Mouse (Mus musculus) kidney, adult 2 months (tissue): ENCODE data around the gene Adam17.

ENCODE experiments used
- CTCF ChIP-seq: fragments of 200-500 bp; conservative IDR thresholded peaks from 2 replicates; pipeline ENCODE4 v1.5.1; 2011; ENCODE audit warnings: low read depth, mild to moderate bottlenecking, control low read depth, low read length, moderate library complexity, mixed read lengths; ENCODE audit not compliant: insufficient read depth, insufficient read length
- POLR2A ChIP-seq: fragments of 200-500 bp; IDR thresholded peaks from one replicate; pipeline ENCODE4 v1.6.1; 2011; ENCODE audit warnings: low read depth, low read length, control low read depth

DNA sequence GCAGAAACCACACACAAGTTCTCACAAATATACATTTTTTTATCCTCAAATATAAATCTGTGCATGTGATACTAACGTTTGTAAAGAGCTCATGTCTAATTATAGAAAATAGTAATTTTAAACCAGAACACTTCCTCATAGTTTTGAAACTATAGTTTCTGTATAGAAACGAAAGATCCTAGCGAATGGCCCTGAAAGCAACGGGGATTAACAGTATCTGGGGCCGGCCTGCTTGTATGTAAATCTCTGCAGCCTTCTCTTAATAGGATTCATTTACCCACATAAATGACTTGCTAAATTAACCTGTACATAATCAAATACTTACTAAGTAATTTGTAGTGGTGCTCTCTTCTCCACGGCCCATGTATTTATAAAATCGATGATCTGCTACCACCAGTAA, 26.5 kb downstream of the Adam17 start:
- TF ChIP-seq POLR2A (no peak), CTCF (no peak)
